Mouse (Mus musculus) heart, postnatal 4 days (tissue): ENCODE measurements around the gene Hist1h2br. TPM values are rescaled to one million over a fixed set of nuclear protein-coding genes. Genes with fewer than 3 reads are reported as not detected.
"Not testable (repeated sequence)": the region's sequence is repeated elsewhere in the genome, so short reads cannot be mapped to it uniquely, and the experiment has no call there.

Experiments used
- DNase-seq: peaks from one replicate; pipeline ENCODE4 v3.0.0; 2021
- microRNA-seq, 2 experiments: library from miRNA; unstranded; fragments of <30 nt; microRNA quantifications; one replicate each; pipeline ENCODE4 v1.2.0; 2021 to 2022
- total RNA-seq, 2 experiments: library from RNA; stranded (reverse); gene quantifications; 2 replicates each; pipeline ENCODE4 v1.2.3; 2021

Gene Hist1h2br
- total RNA-seq, 2 experiments from 2014 or later, result 420 to 457 TPM

GRCm38 (mm10) chr13:21846356-21846755 is 12.8 kb downstream of the Hist1h2br start:
- not testable (repeated sequence) for DNase-seq

GRCm38 (mm10) chr13:21847883-21848282 is 14.3 kb downstream of the Hist1h2br start:
- no peak for DNase-seq

- DNase-seq, result not testable (repeated sequence)
These were observed 17.2 kb downstream of the Hist1h2br start for GRCm38 (mm10) chr13:21850696-21851095.

GRCm38 (mm10) chr13:21852215-21852945 is 18.8 kb downstream of the Hist1h2br start:
- peak; percentile 82 for DNase-seq

GRCm38 (mm10) chr13:21855146-21855545 is 21.6 kb downstream of the Hist1h2br start:
- peak; percentile 37 for DNase-seq

- DNase-seq, result peak; percentile 10
These were observed 22.2 kb downstream of the Hist1h2br start for GRCm38 (mm10) chr13:21855698-21856162.

- DNase-seq, result no peak
These were observed 28.1 kb downstream of the Hist1h2br start for GRCm38 (mm10) chr13:21861608-21862007.

- not testable (repeated sequence) for DNase-seq
These were observed 32.0 kb downstream of the Hist1h2br start for GRCm38 (mm10) chr13:21865503-21865902.

GRCm38 (mm10) chr13:21880735-21881134 is 47.2 kb downstream of the Hist1h2br start:
- no peak for DNase-seq

- peak; percentile 13 for DNase-seq
These were observed 48.5 kb downstream of the Hist1h2br start for GRCm38 (mm10) chr13:21881878-21882669.

- peak; percentile 40 for DNase-seq
These were observed 49.3 kb downstream of the Hist1h2br start for GRCm38 (mm10) chr13:21882760-21883405.

- no peak for DNase-seq
These were observed 49.9 kb downstream of the Hist1h2br start for GRCm38 (mm10) chr13:21883407-21883806.

- no peak for DNase-seq
These were observed 51.0 kb downstream of the Hist1h2br start for GRCm38 (mm10) chr13:21884586-21884985.

Small RNAs within 50 kb of the gene (microRNA-seq; reads per million reads assigned to microRNA genes)
- 0 reads per million in 2 experiments for gene Gm19658
- 0 reads per million in 2 experiments for gene Gm44346
- 0 reads per million in 2 experiments for gene Gm44466

Other genes with a start within 250 kb of the Hist1h2br start
- not detected for gene Olfr1362, start 219.7 kb upstream of the Hist1h2br start, total RNA-seq
- not detected for gene Olfr11, start 191.2 kb upstream of the Hist1h2br start, total RNA-seq
- gene Olfr1361, start 170.4 kb upstream of the Hist1h2br start, total RNA-seq, result not detected
- gene Olfr1360, start 156.3 kb upstream of the Hist1h2br start, total RNA-seq, result not detected
- gene Olfr1359, start 135.6 kb upstream of the Hist1h2br start, total RNA-seq, result not detected
- gene Hist1h2bl, start 117.6 kb upstream of the Hist1h2br start, total RNA-seq, result 100 to 1,000 TPM; 413 to 441 TPM
- 100 to 1,000 TPM; 376 to 467 TPM for gene Hist1h2ai, start 117.3 kb upstream of the Hist1h2br start, total RNA-seq
- 100 to 1,000 TPM; 719 to 727 TPM for gene Hist1h3h, start 116.1 kb upstream of the Hist1h2br start, total RNA-seq
- 100 to 1,000 TPM; 135 to 139 TPM for gene Hist1h2bm, start 111.7 kb upstream of the Hist1h2br start, total RNA-seq
- gene Hist1h4j, start 98.7 kb upstream of the Hist1h2br start, total RNA-seq, result 10 to 100 TPM; 84.6 to 87.5 TPM
- gene Hist1h4k, start 83.2 kb upstream of the Hist1h2br start, total RNA-seq, result 1,000 to 10,000 TPM in 1 of 2 experiments, 100 to 1,000 TPM in 1; 995 to 1,039 TPM
- 100 to 1,000 TPM; 186 to 191 TPM for gene Hist1h2ak, start 79.9 kb upstream of the Hist1h2br start, total RNA-seq
- gene Hist1h2bn, start 79.6 kb upstream of the Hist1h2br start, total RNA-seq, result 100 to 1,000 TPM; 295 to 300 TPM
- gene Hist1h1b, start 53.1 kb upstream of the Hist1h2br start, total RNA-seq, result 100 to 1,000 TPM; 295 to 307 TPM
- 100 to 1,000 TPM; 504 to 518 TPM for gene Hist1h3i, start 50.4 kb upstream of the Hist1h2br start, total RNA-seq
- 100 to 1,000 TPM in 1 of 2 experiments, 10 to 100 TPM in 1; 94.5 to 114 TPM for gene Hist1h2an, start 46.5 kb upstream of the Hist1h2br start, total RNA-seq
- 100 to 1,000 TPM; 213 to 224 TPM for gene Hist1h2bp, start 46.3 kb upstream of the Hist1h2br start, total RNA-seq
- gene Hist1h2bq, start 23.5 kb upstream of the Hist1h2br start, total RNA-seq, result 100 to 1,000 TPM; 420 to 457 TPM
- gene Hist1h2ao, start 23.3 kb upstream of the Hist1h2br start, total RNA-seq, result not detected
- gene Hist1h4m, start 22.0 kb upstream of the Hist1h2br start, total RNA-seq, result 100 to 1,000 TPM; 679 to 704 TPM
- 10 to 100 TPM; 54.0 to 56.5 TPM for gene Hist1h4n, start 1.5 kb upstream of the Hist1h2br start, total RNA-seq
- 100 to 1,000 TPM; 717 to 739 TPM for gene Hist1h2ap, start 236 bp upstream of the Hist1h2br start, total RNA-seq
- gene Zfp184, start 111.4 kb downstream of the Hist1h2br start, total RNA-seq, result 1 to 10 TPM; 3.9 TPM
- gene Pom121l2, start 147.5 kb downstream of the Hist1h2br start, total RNA-seq, result not detected
- gene Prss16, start 176.0 kb downstream of the Hist1h2br start, total RNA-seq, result not detected
- gene Hist1h2ah, start 201.8 kb downstream of the Hist1h2br start, total RNA-seq, result 100 to 1,000 TPM; 504 to 579 TPM
- 100 to 1,000 TPM; 416 to 424 TPM for gene Hist1h2bk, start 202.1 kb downstream of the Hist1h2br start, total RNA-seq
- gene Hist1h4i, start 207.6 kb downstream of the Hist1h2br start, total RNA-seq, result 100 to 1,000 TPM; 139 to 147 TPM
- gene Hist1h2ag, start 209.2 kb downstream of the Hist1h2br start, total RNA-seq, result 100 to 1,000 TPM; 359 to 370 TPM
- gene Hist1h2bj, start 209.5 kb downstream of the Hist1h2br start, total RNA-seq, result 100 to 1,000 TPM; 284 to 295 TPM